Mouse (Mus musculus) hindbrain, embryonic 16.5 days (tissue): ENCODE data around the gene Macrod2. TPM values are rescaled to one million over a fixed set of nuclear protein-coding genes. Genes with fewer than 3 reads are reported as not detected.

Experiments used
- ATAC-seq: fragments of 200-750 bp; cut with Nextera tagmentation; 2 replicates; pipeline ENCODE4 v1.8.0; 2017; ENCODE audit warnings: moderate TSS enrichment, moderate library complexity
- H3K27ac ChIP-seq: fragments of 300-500 bp; sonication (generic); 2 replicates; pipeline ENCODE4 v1.5.1; 2014; ENCODE audit warnings: low read depth, mild to moderate bottlenecking, control low read depth, low read length, moderate library complexity
- H3K27me3 ChIP-seq: fragments of 300-500 bp; sonication (generic); replicated peaks from 2 replicates; pipeline ENCODE4 v1.6.1; 2014; ENCODE audit warnings: low read length; ENCODE audit not compliant: control insufficient read depth, insufficient read depth
- H3K36me3 ChIP-seq: fragments of 300-500 bp; sonication (generic); 2 replicates; pipeline ENCODE4 v1.6.1; 2014; ENCODE audit warnings: mild to moderate bottlenecking, low read length, moderate library complexity, mixed read lengths; ENCODE audit not compliant: control insufficient read depth, insufficient read depth
- H3K4me1 ChIP-seq: fragments of 300-500 bp; sonication (generic); 2 replicates; pipeline ENCODE4 v1.6.1; 2014; ENCODE audit warnings: low read depth, low read length; ENCODE audit not compliant: control insufficient read depth, insufficient read depth
- H3K4me2 ChIP-seq: fragments of 300-500 bp; sonication (generic); 2 replicates; pipeline ENCODE4 v1.6.1; 2014; ENCODE audit warnings: mild to moderate bottlenecking, low read length, control low read depth, moderate library complexity
- H3K4me3 ChIP-seq: fragments of 300-500 bp; sonication (generic); 2 replicates; pipeline ENCODE4 v1.5.1; 2014; ENCODE audit warnings: mild to moderate bottlenecking, low read length, control low read depth, moderate library complexity
- H3K9ac ChIP-seq: fragments of 300-500 bp; sonication (generic); 2 replicates; pipeline ENCODE4 v1.6.1; 2014; ENCODE audit warnings: low read depth, mild to moderate bottlenecking, control low read depth, low read length, moderate library complexity
- H3K9me3 ChIP-seq: fragments of 300-500 bp; sonication (generic); 2 replicates; pipeline ENCODE4 v1.6.1; 2014; ENCODE audit warnings: mild to moderate bottlenecking, low read length, moderate library complexity; ENCODE audit not compliant: control insufficient read depth
- WGBS: fragments of 180-500 bp; shearing (Covaris S2); extraction: QIAGEN DNeasy Blood & Tissue Kit; methylation state at CpG from one replicate; pipeline ENCODE4 v1.1.7; 2014; 5-methylcytosine and 5-hydroxymethylcytosine counted together
- polyA plus RNA-seq: library from polyadenylated mRNA; unstranded; fragments of >200 nt; fragmentation: Nextera tagmentation; extraction: Ambion mirVana; gene quantifications from 2 replicates; pipeline ENCODE4 v1.2.1, GENCODE M21; 2015

The Macrod2 gene
- polyA plus RNA-seq, 1 experiment from 2014 or later, result 85.4 TPM

DNA sequence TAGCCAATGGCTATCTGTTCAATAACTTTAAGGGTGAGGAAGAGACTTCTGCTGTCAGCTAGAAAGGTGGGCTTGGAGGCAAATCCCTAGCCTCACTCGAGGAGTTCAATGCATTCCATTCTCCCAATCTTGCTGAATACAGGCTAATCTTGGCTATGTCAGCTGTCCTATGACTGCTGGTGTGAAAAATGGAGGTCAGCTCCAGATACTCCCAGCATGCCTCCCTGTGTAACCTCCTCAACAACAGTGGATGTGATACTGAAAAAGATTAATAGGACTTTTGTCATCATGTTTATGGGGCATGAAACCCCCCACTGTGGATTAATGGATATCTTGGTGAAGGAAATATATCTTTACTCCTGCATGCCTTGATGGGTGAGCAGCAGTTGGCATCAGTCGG, 1774.5 kb downstream of the Macrod2 start:
- H3K9ac ChIP-seq, result no peak overlapping the region
- no peak overlapping the region for H3K4me3 ChIP-seq
- no peak overlapping the region for H3K27ac ChIP-seq
- whole genome bisulfite sequencing, result 60% methylated on average over 2 of the region's 2 CpGs
- H3K4me1 ChIP-seq, result no peaks in the 10 kb centered on the region
- H3K9me3 ChIP-seq, result no peaks in the 10 kb centered on the region
- ATAC-seq, result no peak
- H3K27me3 ChIP-seq, result no peaks in the 10 kb centered on the region
- H3K36me3 ChIP-seq, result no peaks in the 10 kb centered on the region
- no peak overlapping the region for H3K4me2 ChIP-seq

DNA sequence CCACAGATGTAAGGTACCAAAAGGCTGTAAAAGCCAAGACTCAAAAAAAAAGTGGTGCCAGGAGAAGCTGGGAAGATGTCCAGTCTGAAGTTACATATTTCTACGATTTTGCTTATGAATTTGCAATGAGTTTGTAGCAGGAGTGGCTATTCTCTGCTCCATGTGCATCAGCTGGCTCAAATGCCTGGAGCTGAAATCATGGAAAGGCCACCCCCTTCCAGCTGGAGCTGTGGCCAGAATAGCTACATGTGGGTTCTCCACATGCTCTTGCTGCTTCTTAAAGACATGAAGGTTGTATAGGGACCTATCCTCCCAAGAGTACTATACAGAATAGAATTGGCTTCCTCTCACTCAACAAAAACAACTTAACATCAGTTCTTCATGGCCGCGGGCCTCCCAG, 1777.6 kb downstream of the Macrod2 start:
- Histone ChIP-seq H3K27me3 (no peaks in the 10 kb centered on the region), H3K4me2 (no peak overlapping the region), H3K27ac (no peak overlapping the region), H3K4me1 (no peaks in the 10 kb centered on the region), H3K36me3 (no peaks in the 10 kb centered on the region), H3K9ac (no peak overlapping the region), H3K9me3 (no peaks in the 10 kb centered on the region), H3K4me3 (no peak overlapping the region)
- whole genome bisulfite sequencing, result 83% methylated on average over 3 of the region's 3 CpGs
- no peak for ATAC-seq

DNA sequence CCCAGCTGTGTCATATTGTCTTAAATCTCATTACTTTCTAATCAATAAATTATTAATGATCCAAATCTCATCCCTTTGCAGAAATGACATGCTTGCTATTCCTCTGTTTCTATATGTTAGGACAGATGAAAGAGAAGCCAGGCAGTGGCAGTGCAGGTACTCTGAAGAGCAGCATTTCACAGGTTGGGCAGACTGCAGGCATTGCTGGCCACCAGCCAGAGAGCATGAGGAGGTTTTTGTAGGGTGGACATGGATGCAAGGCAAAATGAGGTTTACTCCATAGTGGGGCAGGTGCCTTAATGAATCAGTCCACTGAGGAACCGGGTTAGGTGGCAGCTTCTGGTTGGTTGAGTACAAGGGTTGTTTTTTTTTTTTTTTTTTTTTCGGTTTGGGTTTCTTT, 1778.9 kb downstream of the Macrod2 start:
- no peaks in the 10 kb centered on the region for H3K27me3 ChIP-seq
- WGBS, result 82% methylated on average over 2 of the region's 2 CpGs
- H3K4me1 ChIP-seq, result no peaks in the 10 kb centered on the region
- H3K9ac ChIP-seq, result no peak overlapping the region
- ATAC-seq, result no peak
- H3K4me2 ChIP-seq, result no peak overlapping the region
- H3K27ac ChIP-seq, result no peak overlapping the region
- H3K9me3 ChIP-seq, result no peaks in the 10 kb centered on the region
- no peaks in the 10 kb centered on the region for H3K36me3 ChIP-seq
- no peak overlapping the region for H3K4me3 ChIP-seq

DNA sequence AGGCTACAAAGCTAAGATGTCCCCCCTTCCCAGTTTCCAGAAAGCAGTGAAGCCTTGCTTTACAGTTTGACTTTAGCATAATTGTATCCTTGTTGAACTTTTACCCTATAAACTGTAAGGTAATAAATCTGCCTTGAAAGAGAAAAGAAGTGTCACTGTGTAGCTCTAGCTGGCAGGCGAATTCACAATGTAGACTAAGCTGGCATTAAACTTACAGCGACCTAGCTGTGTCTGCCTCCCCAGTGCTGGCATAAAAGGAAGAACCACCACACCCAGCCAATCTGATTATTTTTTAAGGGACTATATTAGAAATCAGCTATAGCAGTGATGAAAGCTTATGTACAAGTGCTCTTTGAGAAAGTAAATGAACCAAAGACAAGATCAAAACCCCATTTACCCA, 1791.8 kb downstream of the Macrod2 start:
- H3K9ac ChIP-seq, result no peak overlapping the region
- no peak overlapping the region for H3K4me2 ChIP-seq
- ATAC-seq, result 0 out of 2 replicates have a peak, but pooled peaks have one; percentile 17
- WGBS, result 36% methylated on average over 2 of the region's 2 CpGs
- H3K27me3 ChIP-seq, result no peaks in the 10 kb centered on the region
- no peaks in the 10 kb centered on the region for H3K9me3 ChIP-seq
- no peak overlapping the region for H3K4me3 ChIP-seq
- peaks cover 6% of the 10 kb centered on the region; the same call in 1 of the 2 replicates for H3K4me1 ChIP-seq
- H3K36me3 ChIP-seq, result no peaks in the 10 kb centered on the region
- peak overlapping the region; percentile 4; the same call in 1 of the 2 replicates for H3K27ac ChIP-seq

DNA sequence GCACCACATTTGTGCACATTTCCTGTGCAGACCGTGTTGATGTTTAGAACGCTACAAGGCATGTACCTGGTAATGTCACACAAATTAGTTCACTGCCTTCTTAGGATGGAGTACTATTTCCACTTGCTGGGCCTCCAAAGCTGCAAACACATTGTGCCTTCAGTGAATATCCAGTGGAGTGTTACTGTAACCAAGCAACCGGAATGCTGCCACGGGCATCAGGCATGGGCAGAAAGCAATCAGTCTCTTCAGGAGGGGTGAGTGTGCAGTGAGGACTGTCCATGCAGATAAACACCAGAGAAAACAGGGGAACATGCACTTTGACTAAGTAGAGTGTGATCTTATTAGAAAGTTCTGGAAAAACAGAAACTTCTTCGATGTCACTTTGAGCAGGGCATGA, 1792.3 kb downstream of the Macrod2 start:
- Histone ChIP-seq H3K27ac (peak overlapping the region; percentile 4; the same call in 1 of the 2 replicates), H3K36me3 (no peaks in the 10 kb centered on the region), H3K4me1 (peaks cover 6% of the 10 kb centered on the region; the same call in 1 of the 2 replicates), H3K9me3 (no peaks in the 10 kb centered on the region), H3K4me2 (no peak overlapping the region), H3K27me3 (no peaks in the 10 kb centered on the region), H3K4me3 (no peak overlapping the region), H3K9ac (no peak overlapping the region)
- 23% methylated on average over 5 of the region's 5 CpGs for WGBS
- peak; percentile 93 for ATAC-seq

DNA sequence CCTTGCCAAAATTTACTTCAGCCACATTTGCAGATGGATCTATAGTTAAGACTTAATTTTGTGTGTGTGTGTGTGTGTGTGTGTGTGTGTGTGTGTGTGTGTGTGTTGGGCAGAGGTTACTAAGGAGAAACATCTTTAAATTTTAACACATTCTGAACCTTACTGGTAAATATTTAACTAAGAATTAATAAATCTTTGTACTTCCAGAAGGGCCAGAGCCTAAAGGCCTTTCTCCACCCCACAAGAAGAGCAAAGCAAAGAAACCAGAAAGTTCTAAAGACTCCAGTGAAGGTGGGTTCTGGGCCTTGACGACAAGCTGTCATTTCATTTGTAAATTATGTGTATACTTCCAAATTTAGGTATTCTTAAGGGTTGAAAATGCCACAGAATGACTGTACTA, 1822.3 kb downstream of the Macrod2 start:
- H3K4me3 ChIP-seq, result no peak overlapping the region
- no peaks in the 10 kb centered on the region for H3K4me1 ChIP-seq
- H3K36me3 ChIP-seq, result no peaks in the 10 kb centered on the region

DNA sequence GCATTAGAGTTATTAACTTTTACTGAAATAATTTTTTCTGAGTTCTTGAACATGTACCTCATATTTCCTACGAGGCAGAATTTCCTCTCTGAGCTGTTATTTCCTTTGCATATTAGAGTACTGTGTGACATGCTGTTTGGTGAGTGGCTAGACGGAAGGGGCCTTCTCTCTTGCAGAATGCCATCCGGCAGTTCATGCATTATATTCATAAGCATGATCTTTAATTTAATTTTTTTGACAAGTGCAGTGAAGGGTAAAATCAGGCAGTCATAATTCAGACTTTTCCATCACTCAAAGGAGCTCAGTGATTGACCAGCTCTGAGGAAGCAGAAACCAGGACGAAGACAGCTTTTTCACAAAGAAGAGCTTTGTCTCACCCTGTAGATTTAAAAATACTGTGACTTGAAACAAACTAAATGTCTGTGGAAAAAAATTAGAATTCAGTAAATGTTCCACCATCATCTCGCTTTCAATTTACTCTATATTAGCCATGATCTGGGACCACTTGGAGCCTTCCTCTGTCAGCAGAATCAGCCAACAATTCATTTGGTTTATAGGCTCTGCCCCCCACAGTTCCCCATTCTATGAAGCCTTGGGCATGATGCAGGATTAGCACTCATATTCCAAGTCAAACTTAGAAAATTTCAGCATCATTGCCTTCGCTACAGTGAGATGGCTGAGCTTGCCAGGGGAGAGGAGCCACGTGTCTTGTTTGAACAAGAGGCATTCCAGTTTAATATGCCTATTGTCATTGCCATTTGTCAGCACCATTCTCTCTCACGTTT, 1827.2 kb downstream of the Macrod2 start:
- Histone ChIP-seq H3K36me3 (no peaks in the 10 kb centered on the region), H3K9me3 (no peaks in the 10 kb centered on the region), H3K27me3 (no peaks in the 10 kb centered on the region), H3K27ac (peak overlapping the region; percentile 24; the same call in 1 of the 2 replicates), H3K4me2 (no peak overlapping the region), H3K4me1 (no peaks in the 10 kb centered on the region), H3K4me3 (no peak overlapping the region), H3K9ac (no peak overlapping the region)
- WGBS, result 54% methylated on average over 8 of the region's 8 CpGs
- ATAC-seq, result peak; percentile 71

More for the DNA sequence above, 1822.3 kb downstream of the Macrod2 start:
- no peak overlapping the region for H3K4me2 ChIP-seq
- 92% methylated on average over 1 of the region's 1 CpGs for WGBS
- no peak for ATAC-seq
- no peak overlapping the region for H3K9ac ChIP-seq
- H3K27ac ChIP-seq, result no peak overlapping the region
- no peaks in the 10 kb centered on the region for H3K27me3 ChIP-seq
- no peaks in the 10 kb centered on the region for H3K9me3 ChIP-seq

DNA sequence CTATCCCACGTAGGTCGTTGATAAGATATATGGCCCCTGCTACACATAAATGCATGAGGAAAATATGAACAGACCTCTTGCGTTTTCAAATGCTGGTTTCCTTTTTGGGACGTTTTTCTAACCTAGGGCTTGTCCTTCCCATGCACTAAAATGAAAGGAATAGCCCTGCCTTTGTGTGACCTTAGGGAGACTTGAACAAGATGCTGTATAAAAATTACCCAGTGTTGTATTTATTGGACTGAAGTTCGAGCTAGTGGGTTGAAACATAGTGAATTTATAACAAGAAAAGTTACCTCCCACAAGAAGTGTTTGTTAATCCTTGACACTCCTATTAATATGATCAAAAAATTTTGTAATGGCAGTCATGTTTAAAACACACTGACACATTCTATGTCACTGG, 1827.8 kb downstream of the Macrod2 start:
- no peak overlapping the region for H3K4me2 ChIP-seq
- no peak overlapping the region; the same call in 1 of the 2 replicates for H3K27ac ChIP-seq
- no peak overlapping the region for H3K4me3 ChIP-seq
- H3K27me3 ChIP-seq, result no peaks in the 10 kb centered on the region
- H3K4me1 ChIP-seq, result no peaks in the 10 kb centered on the region
- WGBS, result 68% methylated on average over 5 of the region's 5 CpGs
- H3K9ac ChIP-seq, result no peak overlapping the region
- ATAC-seq, result no peak
- H3K9me3 ChIP-seq, result no peaks in the 10 kb centered on the region
- no peaks in the 10 kb centered on the region for H3K36me3 ChIP-seq

DNA sequence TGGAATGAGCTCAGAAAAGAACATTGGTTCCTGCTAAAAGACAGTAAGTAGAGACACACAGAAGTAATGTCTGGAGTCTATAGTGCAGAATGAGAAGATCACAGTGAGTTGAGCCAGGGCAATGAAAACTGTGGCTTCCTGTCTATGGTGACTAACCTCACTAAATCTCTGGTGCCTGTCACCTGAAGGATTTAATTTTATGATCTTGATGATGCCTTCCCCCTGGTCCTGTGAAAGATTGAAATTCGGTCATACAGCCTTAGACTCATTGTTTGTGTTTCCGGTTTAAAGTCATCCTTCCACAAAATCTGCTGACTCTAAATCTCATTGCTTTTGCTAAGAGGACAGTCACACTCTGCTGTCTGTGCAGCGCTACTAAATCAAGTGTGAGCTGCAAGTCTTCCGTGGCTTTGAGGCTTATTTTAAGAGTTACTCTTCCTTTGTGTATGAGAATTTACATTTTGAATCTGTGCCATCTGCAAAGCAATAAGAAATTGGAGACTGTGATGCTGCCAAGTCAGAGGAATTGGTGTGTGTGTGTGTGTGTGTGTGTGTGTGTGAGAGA, 1836.0 kb downstream of the Macrod2 start:
- 66% methylated on average over 4 of the region's 4 CpGs for WGBS
- Histone ChIP-seq H3K9me3 (no peaks in the 10 kb centered on the region), H3K9ac (no peak overlapping the region), H3K27ac (no peak overlapping the region), H3K4me2 (no peak overlapping the region), H3K4me3 (no peak overlapping the region), H3K27me3 (no peaks in the 10 kb centered on the region), H3K36me3 (no peaks in the 10 kb centered on the region), H3K4me1 (no peaks in the 10 kb centered on the region)
- ATAC-seq, result no peak
